Mouse (Mus musculus) megakaryocyte progenitor cell, adult 5-6 weeks (primary cell): ENCODE data around the gene Gbp7. TPM values are rescaled to one million over a fixed set of nuclear protein-coding genes. Genes with fewer than 3 reads are reported as not detected.
"Not testable (repeated sequence)": the region's sequence is repeated elsewhere in the genome, so short reads cannot be mapped to it uniquely, and the experiment has no call there.

Source experiments
- ATAC-seq: replicated peaks from 2 replicates; pipeline ENCODE4 v1.8.0; 2016; ENCODE audit warnings: mild to moderate bottlenecking, moderate TSS enrichment, inconsistent platforms; ENCODE audit not compliant: poor library complexity
- total RNA-seq, 2 experiments: library from RNA; stranded (forward) in 1 of 2; stranded (reverse) in 1 of 2; fragments of 157-497, 149-512 nt in 1 of 2; fragments of 200-1000 nt in 1 of 2; gene quantifications; 2 replicates each; pipeline versions ENCODE4 v1.2.3 to v1.2.4; 2015 to 2017

Gene Gbp7
- total RNA-seq (2015) (25.5 and 25.6 TPM in 2 replicates), total RNA-seq (2017) (22.4 and 27.9 TPM in 2 replicates)

DNA sequence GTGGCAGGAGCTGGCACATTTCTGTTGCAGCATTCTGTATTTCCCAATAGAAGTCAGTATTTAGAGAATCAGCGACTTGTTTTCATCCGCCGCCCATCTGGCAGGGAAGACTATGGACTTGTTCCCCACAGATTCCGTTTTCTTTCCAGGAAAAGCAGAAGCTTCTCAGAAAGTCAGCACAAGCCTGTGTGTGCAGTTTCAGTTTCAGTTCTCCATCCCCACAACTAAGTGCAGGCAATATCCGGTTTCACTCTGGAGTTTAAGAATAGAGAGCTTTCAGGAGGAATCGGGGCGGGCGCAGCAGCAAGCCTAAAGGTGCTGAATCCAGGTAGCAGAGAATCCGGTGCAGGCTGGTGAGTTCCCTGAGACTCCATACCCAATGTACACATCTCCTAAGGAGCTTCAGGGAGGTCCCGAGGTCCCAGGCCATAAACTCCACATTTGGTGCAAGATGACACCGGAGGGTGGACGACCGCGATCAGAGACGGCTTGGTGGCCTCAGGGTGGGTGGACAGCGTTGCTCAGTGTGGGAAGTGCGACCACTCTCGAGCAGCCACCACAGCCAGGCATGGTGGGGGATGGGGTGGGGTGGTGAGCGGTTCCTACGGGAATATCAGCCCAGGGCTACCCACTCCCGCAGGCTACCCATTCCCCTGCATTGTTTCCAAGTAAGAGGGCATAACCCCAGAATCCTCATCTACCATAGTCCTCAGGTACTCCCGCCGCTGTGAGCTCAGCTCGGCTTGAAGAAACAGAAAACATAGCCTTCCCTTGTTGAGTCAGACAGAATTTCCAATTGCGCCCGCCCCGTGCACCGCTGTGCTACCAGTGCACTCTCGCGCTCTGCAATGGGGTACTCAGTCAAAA lies at the start of gene Gbp7:
Gene Gbp7, plus strand, starts transcription at position 256 of the 867 bp plus-strand sequence.
- ATAC-seq = peak; percentile 85

DNA sequence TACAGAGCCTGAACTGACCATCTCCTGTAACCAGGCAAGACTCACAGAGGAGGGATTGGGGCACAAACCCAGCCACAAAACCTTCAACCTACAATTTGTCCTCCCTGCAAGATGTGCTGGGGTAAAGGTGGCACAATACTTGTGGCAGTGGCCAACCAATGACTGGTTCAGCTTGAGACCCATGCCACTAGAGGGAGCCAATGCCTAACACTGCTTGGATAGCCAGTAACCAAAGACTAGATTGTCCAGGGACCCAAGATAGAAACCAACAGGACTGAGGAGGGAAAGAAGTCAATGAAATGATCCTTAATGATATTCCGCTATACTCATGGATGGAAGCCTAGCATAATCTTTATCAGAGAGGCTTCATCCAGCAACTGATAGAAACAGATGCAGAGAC lies 39.7 kb upstream of the Gbp7 start:
- peak; percentile 79 for ATAC-seq

DNA sequence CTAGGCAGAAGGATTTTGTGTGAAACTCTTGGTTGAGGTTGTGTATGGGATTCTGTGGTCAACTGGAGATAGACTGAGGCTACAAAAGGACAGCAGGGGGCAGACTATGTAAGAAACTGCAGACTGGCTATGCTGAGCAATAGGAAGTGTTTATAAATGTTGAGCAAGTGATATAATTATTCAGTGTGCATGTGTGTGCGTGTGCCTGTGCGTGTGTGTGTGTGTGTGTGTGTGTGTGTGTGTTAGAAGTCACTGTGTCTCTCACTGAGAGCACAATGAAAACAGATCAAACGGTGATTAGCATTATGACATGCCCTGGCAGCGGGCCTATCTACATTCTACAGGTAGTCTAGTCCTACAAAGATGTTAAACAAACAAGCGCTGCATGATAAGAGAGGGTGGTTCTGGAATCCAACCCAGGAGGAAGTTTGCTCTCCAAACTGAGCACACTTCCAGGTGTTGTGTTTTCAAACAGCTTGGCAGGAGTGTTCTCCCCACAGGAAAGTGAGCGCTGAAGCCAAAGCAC lies 36.5 kb upstream of the Gbp7 start, which contains the start of gene Gbp5:
Gene Gbp5, plus strand, starts transcription at position 443 of the 526 bp plus-strand sequence.
- ATAC-seq = peak; percentile 68

DNA sequence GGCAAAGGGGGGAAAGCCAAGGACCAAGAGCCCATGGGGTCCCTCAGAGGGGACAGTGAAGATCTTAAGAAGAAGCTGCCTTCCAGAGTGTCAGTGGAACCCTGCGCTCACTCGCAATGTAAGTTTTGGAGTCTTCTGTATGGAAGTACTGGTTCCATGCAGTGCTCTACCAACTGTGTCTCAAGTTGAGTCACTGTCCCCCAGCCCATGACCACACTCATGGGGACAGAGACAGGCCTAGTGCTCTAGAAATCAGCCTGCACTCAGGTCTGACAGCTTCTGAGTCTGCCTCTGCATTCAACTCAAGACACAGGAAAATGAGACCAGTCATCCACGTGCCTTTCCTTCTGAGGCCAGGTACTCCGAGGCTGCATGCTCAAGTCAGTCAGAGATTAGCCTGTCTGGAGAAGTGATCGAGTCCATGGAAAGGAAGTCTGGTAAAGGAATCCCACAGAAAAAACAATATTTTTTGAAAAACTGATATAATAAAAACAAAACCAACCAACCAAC lies 34.9 kb upstream of the Gbp7 start:
- ATAC-seq = no peak

DNA sequence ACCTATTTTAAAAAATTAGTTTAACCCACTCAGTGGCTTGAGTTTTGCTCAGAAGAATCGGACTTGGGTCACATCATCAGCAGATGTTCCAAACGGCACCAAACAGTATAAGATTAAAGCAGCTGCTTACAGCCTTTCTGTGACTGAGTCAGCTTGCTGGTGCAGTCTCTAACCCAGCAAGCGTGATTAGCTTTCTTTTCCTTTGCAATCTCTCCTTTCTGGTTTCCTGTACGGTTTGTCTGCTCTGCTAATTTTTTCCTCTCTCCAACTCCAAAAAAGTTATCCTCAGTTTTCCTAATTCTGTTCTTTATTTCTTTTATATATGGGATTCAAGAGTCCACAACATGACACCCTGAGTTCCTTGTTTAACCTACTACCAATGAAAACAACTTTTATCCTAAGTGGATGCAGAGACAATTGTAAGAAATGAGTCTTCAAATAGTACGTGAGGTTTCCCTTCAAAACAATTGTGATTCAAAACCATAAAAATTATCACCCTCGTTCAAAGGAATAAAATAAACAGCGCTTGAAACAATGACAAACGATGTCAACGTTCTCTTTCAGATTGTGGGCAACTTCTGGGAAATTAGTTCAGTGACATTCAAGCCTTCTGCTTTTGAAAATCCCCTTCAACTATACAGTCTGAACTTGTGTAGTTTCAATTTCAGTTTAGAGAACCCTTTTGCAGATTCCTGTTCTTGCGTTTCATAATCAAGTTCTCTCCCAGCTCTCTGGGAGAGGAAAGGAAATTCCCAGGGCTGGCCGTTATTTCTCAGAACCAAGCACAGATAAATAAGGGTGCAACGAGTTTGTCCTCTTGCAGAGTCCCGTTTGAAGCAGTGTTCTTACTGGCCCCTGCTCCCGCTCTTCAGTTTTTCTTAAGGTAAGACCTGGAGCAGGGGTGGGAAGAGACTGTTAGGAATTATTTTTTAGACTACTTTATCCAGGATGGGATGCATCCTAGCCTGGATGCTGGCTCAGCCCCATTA lies 33.7 kb upstream of the Gbp7 start:
- ATAC-seq = peak; percentile 6

DNA sequence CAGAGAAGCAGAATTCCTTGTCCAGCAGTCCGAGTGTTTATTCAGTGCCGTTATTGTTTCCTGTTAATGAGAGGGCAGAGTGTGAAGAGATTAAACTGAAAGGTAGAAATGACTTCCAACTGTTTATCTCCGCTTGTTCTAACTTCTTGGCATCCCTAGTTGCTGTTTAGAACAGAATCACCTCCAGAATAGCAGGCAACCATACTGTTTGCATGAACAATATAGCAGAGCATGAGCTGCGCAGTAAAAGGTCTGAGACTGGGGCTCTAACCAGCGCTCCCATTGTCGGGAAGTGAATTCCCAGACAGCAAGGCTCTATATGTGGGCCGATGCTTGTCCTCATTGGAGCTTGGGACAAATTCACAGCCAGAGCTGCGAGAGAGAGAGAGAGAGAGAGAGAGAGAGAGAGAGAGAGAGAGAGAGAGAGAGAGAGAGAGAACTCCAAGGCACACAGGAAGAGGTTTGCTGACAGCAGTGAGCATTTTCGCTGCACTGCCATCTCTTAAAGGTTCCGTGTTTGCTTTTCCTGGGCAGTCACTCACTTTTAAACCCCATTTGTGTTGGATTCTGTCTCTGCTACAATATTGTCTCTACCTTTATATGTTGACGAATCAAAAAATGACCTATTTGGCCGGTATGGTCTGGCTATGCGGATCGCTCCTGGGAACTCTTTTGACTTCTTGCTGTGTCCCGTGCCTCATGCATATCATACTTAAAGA lies 32.9 kb upstream of the Gbp7 start:
- ATAC-seq = peak; percentile 23

DNA sequence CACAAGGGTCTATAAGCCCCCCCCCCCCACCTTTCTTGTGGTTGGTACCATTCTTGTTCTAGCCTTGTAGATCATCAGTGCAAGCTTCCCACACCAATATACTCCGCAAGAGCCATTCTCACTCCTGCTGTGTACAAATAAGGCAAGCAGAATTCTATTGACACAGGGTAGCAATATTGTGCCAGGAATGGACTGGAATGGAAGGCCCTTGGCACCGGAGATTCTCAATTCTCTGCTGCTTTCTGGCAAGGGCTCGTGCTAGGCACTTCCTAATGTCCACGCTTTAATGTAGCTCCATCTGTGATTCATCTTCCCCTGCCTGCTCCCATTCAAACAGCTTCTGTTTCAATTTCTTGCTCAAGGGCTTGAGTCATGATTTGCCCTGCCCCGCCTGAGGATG lies 31.2 kb upstream of the Gbp7 start:
- ATAC-seq = no peak

DNA sequence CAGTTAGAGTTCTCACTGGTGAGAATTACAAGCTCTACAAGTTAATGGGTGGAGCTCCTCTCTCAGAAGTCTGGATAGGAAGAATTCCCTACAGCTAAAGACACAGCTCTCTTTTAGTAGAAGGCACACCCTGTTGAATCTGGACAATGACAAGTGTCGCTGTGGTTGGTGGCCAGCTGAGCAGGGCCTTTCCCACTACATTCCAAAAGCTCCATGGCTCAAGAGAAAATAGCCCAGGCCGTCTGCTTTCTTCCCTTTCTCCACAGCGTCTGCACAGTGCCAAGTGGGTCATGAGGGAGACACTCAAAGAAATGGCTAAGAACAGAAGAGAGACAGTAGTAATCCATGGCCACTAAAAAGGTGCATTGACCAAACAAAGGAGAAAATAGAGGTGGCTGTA lies 2.0 kb upstream of the Gbp7 start:
- ATAC-seq = no peak

DNA sequence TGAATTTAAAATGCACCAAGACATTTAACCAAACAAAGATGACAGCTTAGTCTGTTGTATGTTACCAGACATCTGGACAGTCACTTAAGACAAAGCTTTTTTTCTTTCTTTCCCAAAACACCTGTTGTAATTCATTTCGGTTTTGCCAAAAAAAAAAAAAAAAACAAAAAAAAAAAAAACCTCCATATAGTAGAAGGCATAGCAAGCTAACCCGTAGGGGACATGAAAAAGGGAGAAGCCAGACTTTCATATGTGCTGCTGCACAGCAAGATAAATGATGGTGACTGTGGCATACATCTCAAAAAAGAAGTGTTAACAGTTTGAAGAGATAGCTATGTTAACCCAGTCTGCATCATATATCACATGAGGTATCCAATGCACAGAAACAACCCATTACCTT lies 545 bp upstream of the Gbp7 start:
- peak; percentile 26 for ATAC-seq

DNA sequence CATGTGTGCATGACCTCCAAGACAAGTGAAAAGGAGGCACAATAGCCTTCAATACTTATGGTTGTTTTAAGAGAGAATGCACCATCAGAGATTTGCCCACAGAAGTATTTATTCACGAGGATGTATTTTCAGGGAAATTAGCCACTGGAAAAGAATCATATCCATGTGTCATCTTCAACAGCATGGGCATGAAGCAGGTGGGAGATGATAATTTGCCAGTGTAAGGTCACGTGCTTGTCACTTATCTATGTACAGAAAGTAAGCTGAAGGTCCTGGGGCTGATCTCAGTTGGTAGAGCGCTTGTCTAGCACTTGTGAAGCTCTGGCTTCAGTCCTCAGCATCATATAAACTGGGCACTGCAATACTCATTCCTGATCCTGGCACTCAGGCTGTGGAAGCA lies 1.5 kb downstream of the Gbp7 start:
- peak; percentile 30 for ATAC-seq

DNA sequence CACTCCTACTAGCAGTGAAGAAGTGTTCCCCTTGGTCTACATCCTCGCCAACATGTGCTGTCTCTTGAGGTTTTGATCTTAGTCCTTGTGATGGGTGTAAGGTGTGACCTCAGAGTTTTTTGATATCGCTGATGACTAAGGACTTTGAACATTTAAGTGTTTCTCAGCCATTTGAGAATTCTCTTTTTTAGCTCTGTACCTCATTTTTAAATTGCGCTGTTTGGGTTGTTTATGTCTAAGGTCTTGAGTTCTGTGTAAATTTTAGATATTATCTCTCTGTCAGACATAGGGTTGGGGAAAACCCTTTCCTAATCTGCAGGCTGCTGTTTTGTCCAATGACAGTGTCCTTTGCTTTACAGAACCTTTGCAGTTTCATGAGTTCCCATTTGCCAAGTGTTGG lies 3.0 kb downstream of the Gbp7 start:
- ATAC-seq = no peak

DNA sequence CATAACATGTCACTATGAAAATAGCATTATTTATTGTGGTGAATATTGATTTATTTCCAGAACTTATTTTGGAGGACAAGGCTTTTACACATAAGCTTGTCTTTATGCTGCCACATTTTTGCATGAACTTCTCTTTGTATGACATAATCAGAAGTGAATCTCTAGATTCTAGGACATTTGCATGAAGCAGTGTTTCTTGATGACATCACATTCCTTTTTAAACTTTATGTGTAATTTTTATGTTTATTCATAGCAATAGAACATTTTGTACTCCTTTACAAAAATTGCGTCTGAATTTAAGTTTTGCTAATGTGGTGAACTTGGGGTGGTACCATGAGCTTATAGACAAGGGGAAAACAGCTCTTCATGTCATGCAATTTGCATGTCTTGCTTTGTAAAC lies 5.5 kb downstream of the Gbp7 start:
- no peak for ATAC-seq

DNA sequence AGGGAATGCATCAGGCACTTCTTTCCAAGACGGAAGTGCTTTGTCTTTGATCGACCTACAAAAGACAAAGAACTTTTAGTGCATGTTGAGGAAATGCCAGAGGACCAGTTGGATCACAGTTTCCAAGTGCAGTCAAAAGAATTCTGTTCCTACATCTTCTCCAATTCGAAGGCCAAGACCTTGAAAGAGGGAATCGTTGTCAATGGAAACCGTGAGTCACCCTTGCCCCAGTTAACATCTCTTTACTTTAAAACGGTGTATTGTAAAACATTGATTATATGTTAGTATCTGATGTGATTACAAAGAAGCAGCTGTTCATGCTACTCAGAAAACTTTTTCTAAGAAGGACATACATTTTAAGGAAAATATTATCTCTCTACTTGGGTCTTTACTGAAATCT lies 11.2 kb downstream of the Gbp7 start:
- no peak for ATAC-seq

DNA sequence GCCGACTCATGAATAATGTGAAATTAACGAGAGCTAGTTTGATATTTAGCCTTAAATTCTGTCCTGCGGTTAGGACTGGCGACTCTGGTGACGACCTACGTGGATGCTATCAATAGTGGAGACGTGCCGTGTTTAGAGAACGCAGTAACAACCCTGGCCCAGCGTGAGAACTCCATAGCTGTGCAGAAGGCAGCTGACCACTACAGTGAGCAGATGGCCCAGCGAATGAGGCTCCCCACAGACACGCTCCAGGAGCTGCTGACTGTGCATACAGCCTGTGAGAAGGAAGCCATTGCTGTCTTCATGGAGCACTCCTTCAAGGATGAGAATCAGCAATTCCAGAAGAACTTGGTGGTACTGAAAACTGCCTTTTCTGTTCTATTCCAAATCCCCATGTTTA lies 12.6 kb downstream of the Gbp7 start:
- ATAC-seq = not testable (repeated sequence)

DNA sequence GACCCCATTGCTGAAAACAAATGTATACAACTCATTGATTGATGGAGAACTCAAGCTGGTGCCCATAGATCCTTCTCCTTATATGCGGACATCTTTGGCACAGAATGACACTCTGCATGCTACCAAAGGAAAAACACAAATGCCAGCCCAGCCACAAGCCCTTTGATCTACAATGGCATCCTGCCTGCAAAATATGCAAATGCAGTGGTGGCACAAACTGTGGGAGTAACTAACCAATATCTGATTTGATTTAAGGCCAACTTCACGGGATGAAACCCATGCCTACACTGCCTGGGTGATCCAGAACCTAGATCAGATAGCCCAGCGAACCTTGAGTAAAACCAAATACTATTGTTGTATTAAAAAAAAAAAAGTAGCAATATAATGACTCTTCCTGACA lies 16.5 kb downstream of the Gbp7 start:
- peak; percentile 48 for ATAC-seq

DNA sequence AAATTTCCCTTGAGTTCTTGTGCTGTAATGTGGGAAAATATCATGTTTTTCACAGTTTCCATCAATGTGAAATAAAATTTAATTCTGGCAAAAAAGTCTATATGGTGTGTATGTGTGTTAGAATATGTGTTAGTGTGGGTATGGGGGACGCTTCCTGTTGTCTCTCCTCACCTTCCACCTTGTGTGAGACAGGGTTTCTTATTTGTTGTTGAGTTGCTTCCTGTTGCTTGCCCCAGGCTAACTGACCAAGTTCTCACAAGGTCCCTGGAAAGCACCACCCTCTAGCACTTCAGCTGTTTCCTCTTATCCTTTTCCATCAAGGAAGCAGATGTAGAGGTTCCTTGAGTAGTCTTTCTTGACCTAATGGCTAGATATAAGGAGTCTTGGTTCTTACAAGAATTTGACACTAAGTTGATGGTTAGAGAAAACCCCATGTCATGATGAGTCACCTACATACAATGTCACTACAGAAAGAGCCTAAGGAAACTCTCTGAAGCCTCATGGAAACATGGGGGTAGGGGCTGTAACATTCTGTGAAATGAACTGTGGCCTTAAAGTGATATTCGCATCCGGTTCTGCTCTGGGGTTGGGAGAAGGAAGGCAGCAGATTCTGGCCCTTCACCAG lies 20.0 kb downstream of the Gbp7 start:
- ATAC-seq = no peak

DNA sequence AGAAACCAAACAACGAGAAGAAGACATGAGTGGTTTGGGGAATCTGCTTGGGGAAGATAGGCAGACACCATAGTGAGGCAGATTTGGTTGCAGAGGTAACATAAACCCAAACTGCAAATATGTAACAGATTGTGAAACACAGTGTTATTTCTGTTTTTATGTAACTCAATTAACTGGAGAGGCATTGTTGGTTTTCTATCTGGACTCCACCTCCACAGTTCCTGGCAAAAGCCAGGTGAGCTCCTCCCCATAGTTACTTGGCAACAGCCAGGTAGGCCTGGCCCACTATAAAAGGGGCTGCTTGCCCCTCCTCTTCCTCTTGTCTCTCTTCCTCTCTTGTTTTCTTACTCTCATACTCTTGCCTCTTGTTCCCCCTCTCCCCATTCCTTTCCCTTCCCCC lies 24.5 kb downstream of the Gbp7 start:
- ATAC-seq = no peak

DNA sequence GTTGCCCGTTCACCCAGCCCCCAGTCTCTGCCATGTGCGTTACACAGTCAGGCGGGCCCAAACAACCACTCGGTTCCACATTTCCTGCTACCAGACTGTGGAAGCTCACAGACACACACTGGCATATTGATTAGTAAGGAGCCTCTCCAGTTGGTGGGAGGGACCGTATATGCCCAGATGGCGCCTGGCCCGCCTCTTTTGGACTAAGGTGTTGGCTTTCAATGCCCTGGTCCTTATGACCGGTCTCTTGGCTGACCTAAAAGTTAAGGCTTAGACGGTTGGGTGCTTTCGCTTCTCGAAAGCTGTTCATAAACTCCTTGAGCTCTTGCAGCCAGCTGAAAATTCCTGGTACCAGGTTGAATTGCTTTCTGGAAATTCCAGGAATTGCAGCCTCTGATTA lies 25.5 kb downstream of the Gbp7 start:
- no peak for ATAC-seq

DNA sequence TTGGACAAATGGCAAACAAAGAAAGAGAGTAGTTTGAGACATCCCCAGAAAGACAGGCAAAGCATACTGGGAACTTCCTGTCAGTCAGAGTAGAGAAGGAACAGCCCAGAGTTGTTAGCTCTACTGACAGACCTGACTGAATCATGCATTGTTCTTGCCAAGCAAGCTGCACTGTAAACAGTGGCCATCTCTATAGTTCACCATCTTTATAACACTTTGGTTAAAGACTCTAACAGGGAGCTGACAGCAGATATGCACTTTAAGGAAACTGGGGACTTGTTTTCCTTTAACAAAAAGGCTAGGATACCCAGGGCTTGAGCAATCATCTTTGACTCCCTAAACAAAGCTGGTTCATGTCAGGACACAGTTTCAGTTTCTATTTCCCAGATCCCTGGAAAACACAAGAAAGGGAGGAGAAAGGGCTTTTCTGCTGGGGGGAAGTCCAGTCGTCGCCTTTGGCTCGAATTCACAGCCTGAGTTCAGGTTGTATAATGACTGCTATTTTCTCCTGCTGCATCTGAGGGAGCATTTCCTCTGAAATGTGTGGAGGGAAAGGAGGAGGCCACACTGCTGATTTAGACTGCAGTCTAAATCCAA lies 29.6 kb downstream of the Gbp7 start, which contains the start of gene Gbp3:
Gene Gbp3, plus strand, starts transcription at position 395 of the 597 bp plus-strand sequence.
- ATAC-seq = peak; percentile 7
